8 mouse cellular contexts compared by ENCODE assay signal in genomic region chr7:93093371-93094058, GRCm38 (mm10). TPM values are rescaled to one million over a fixed set of nuclear protein-coding genes. Genes with fewer than 3 reads are reported as not detected.
DNase-seq lines count a peak whose midpoint lies in the region; ATAC-seq and TF ChIP-seq lines count a peak whose summit lies in the region.

No protein-coding gene starts in this region.

- no peak for TF ChIP-seq EP300 in MEL (IDR thresholded peaks at IDR 0.05; ENCODE audit: low read depth in 1 of 2, low read length in 2 of 2)

- H3K9ac ChIP-seq in MEL (ENCODE audit: control insufficient read depth, low read depth, low read length, poor library complexity, severe bottlenecking): no peak overlapping the region
- H3K9ac ChIP-seq in neural tube, embryonic 14.5 days (replicated peaks; ENCODE audit: low read depth, low read length): peak overlapping the region; percentile 37; the same call in 1 of the 2 replicates

- no peak for TF ChIP-seq POLR2A in MEL (IDR thresholded peaks at IDR 0.05; ENCODE audit: control insufficient read depth in 1 of 2, insufficient read depth in 1 of 2, low read depth in 1 of 2, low read length in 2 of 2, poor library complexity in 1 of 2)
- TF ChIP-seq POLR2A in lung, adult 2 months (IDR thresholded peaks at IDR 0.05; ENCODE audit: borderline replicate concordance, extremely low read depth, low read depth, low read length): no peak

- H3K79me2 ChIP-seq in MEL (ENCODE audit: control insufficient read depth, insufficient read depth, low read length, poor library complexity): no peaks in the 10 kb centered on the region

- H3K4me2 ChIP-seq in neural tube, embryonic 14.5 days (ENCODE audit: low read depth, low read length): peak overlapping the region; percentile 39; the same call in 1 of the 2 replicates

- H3K27me3 ChIP-seq in MEL (ENCODE audit: control insufficient read depth in 1 of 2, insufficient read depth in 2 of 2, low read length in 2 of 2): no peaks in the 10 kb centered on the region
- no peaks in the 10 kb centered on the region for H3K27me3 ChIP-seq in neural tube, embryonic 14.5 days (ENCODE audit: control insufficient read depth, insufficient read depth, low read length)

- no peaks in the 10 kb centered on the region for H3K4me1 ChIP-seq in MEL (ENCODE audit: control insufficient read depth in 1 of 2, insufficient read depth in 2 of 2, low read length in 2 of 2)
- H3K4me1 ChIP-seq in lung, adult 2 months (ENCODE audit: control insufficient read depth, insufficient read depth, low read length): no peaks in the 10 kb centered on the region; the same call in 1 of the 2 replicates
- peaks cover 16% of the 10 kb centered on the region; the same call in 1 of the 2 replicates for H3K4me1 ChIP-seq in neural tube, embryonic 14.5 days (ENCODE audit: control insufficient read depth, insufficient read depth, low read length)

- WGBS in lung, adult 2 months: 15% methylated on average over 11 of the region's 11 CpGs
- 4% methylated on average over 11 of the region's 11 CpGs for WGBS in neural tube, embryonic 14.5 days

- no peak for TF ChIP-seq CTCF in MEL (IDR thresholded peaks at IDR 0.05 in 2 of 3, conservative IDR thresholded peaks at IDR 0.05 in 1 of 3; ENCODE audit: control insufficient read depth in 1 of 3, insufficient read depth in 1 of 3, low read depth in 2 of 3, low read length in 3 of 3, poor library complexity in 1 of 3, severe bottlenecking in 1 of 3)
- no peak for TF ChIP-seq CTCF in lung, adult 2 months (IDR thresholded peaks at IDR 0.05; ENCODE audit: insufficient read depth, low read length)

- no peaks in the 10 kb centered on the region for H3K9me3 ChIP-seq in MEL (replicated peaks; ENCODE audit: insufficient read depth, low read length)
- H3K9me3 ChIP-seq in neural tube, embryonic 14.5 days (ENCODE audit: control insufficient read depth, low read length): no peaks in the 10 kb centered on the region

- peak; percentile 93 to 94 for ATAC-seq in hematopoietic stem cell, adult 5-6 weeks (replicated peaks in 1 of 2; ENCODE audit: insufficient read depth in 1 of 2, low FRiP score in 2 of 2, low TSS enrichment in 1 of 2, low read depth in 1 of 2, poor library complexity in 2 of 2, severe bottlenecking in 2 of 2)
- ATAC-seq in neural tube, embryonic 14.5 days (ENCODE audit: low read depth): peak; percentile 87

- peak; percentile 24 for DNase-seq in MEL (ENCODE audit: low read depth, low spot score)
- DNase-seq in cerebellum, postnatal 25 days: peak; percentile 95
- peak; percentile 52 to 57 for DNase-seq in frontal cortex, postnatal 25 days (ENCODE audit: low spot score in 2 of 2)
- DNase-seq in layer of hippocampus, adult 9-11 months: peak; percentile 75
- peak; percentile 48 for DNase-seq in lung, adult 2 months
- DNase-seq in spleen, postnatal 4 days (ENCODE audit: low spot score in 2 of 2): no peak

- H3K4me3 ChIP-seq in MEL (ENCODE audit: control insufficient read depth in 1 of 2, insufficient read depth in 1 of 2, low read depth in 2 of 2, low read length in 2 of 2): no peak overlapping the region
- H3K4me3 ChIP-seq in lung, adult 2 months (replicated peaks; ENCODE audit: extremely low read depth, low read depth, low read length): no peak overlapping the region
- H3K4me3 ChIP-seq in neural tube, embryonic 14.5 days (ENCODE audit: low read depth, low read length): 0 out of 2 replicates have a peak overlapping the region, but pooled peaks have one; percentile 12

- no peak for TF ChIP-seq RAD21 in MEL (IDR thresholded peaks at IDR 0.05; ENCODE audit: low read depth, low read length)

- no peak overlapping the region for H3K27ac ChIP-seq in MEL (ENCODE audit: control insufficient read depth, low read depth, low read length)
- H3K27ac ChIP-seq in neural tube, embryonic 14.5 days (ENCODE audit: low read depth, low read length): peak overlapping the region; percentile 79

- H3K36me3 ChIP-seq in MEL (ENCODE audit: control insufficient read depth in 1 of 2, insufficient read depth in 2 of 2, low read length in 2 of 2): no peaks in the 10 kb centered on the region
- no peaks in the 10 kb centered on the region for H3K36me3 ChIP-seq in neural tube, embryonic 14.5 days (ENCODE audit: control insufficient read depth, insufficient read depth, low read length)

TF ChIP-seq in MEL, 35 proteins besides CTCF, POLR2A, EP300 and RAD21:
- TF ChIP-seq POLR2AphosphoS5 (IDR thresholded peaks at IDR 0.05; ENCODE audit: borderline replicate concordance, low read depth, low read length) (no peak), ELF1 (IDR thresholded peaks at IDR 0.05; ENCODE audit: low read depth, low read length) (no peak), MXI1 (IDR thresholded peaks at IDR 0.05; ENCODE audit: low read depth, low read length) (no peak), GATA1 (IDR thresholded peaks at IDR 0.05; ENCODE audit: low read depth, low read length) (no peak), TAL1 (IDR thresholded peaks at IDR 0.05; ENCODE audit: low read length) (no peak), ZMIZ1 (IDR thresholded peaks at IDR 0.05; ENCODE audit: low read depth, low read length) (no peak), ZC3H11A (IDR thresholded peaks at IDR 0.05; ENCODE audit: low read depth, low read length) (no peak), USF2 (IDR thresholded peaks at IDR 0.05; ENCODE audit: borderline replicate concordance in 1 of 2, insufficient read depth in 1 of 2, low read depth in 1 of 2, low read length in 2 of 2) (no peak), MYC (IDR thresholded peaks at IDR 0.05; ENCODE audit: low read depth, low read length) (no peak), MAX (IDR thresholded peaks at IDR 0.05; ENCODE audit: low read length) (no peak), ETS1 (IDR thresholded peaks at IDR 0.05; ENCODE audit: low read depth, low read length) (no peak), TCF12 (IDR thresholded peaks at IDR 0.05; ENCODE audit: low read depth, low read length) (no peak), SIN3A (IDR thresholded peaks at IDR 0.05; ENCODE audit: low read length) (no peak), MAFK (IDR thresholded peaks at IDR 0.05; ENCODE audit: borderline replicate concordance, low read depth, low read length) (no peak), BHLHE40 (IDR thresholded peaks at IDR 0.05; ENCODE audit: borderline replicate concordance, low read depth, low read length) (no peak), POLR2AphosphoS2 (IDR thresholded peaks at IDR 0.05; ENCODE audit: low read length) (no peak)
TF ChIP-seq in MEL: peak in this region for 0.

RNA-seq across cellular contexts. Expression of gene Fam181b, which starts 13.8 kb away (rescaled TPM):
- total RNA-seq in MEL (2012; rRNA removed): not detected in 2 replicates
- polyA plus RNA-seq in MEL (2012; ENCODE audit: insufficient read depth in 1 of 2, insufficient read length in 2 of 2, low read depth in 1 of 2, low replicate concordance in 2 of 2, missing spikeins in 1 of 2): not detected
- 1.0 and 1.6 TPM in 2 replicates for total RNA-seq in hematopoietic stem cell, adult 5-6 weeks (2017)
- 7.3 and 7.6 TPM in 2 replicates for polyA plus RNA-seq in lung, adult 2 months (2012; rRNA removed)
- polyA plus RNA-seq in neural tube, embryonic 14.5 days (2014; fragmentation: Nextera tagmentation; extraction: Ambion mirVana): 61.6 and 61.7 TPM in 2 replicates

Comparison
In these comparisons a context has a peak if more than half of its experiments do, and no peak if none do; other contexts are left out.
1. DNase-seq: peak in MEL (single experiment), cerebellum, postnatal 25 days (2 of 2), frontal cortex, postnatal 25 days (2 of 2), layer of hippocampus, adult 9-11 months (single experiment) and lung, adult 2 months (single experiment); none in spleen, postnatal 4 days (0 of 2).